Mouse (Mus musculus): ENCODE results near the gene March4.

- TF ChIP-seq CTCF (IDR thresholded peaks at IDR 0.05; ENCODE audit: insufficient read depth, low read depth, low read length) (no peak), POLR2A (IDR thresholded peaks at IDR 0.05; ENCODE audit: insufficient read depth, low read depth, low read length) (no peak)
Observed at GRCm38 (mm10) chr1:72567056-72567455, 30.3 kb upstream of the March4 start.

Data from olfactory bulb, adult 2 months (tissue).